ENCODE assay signal across 8 mouse cellular contexts in genomic region chr11:51615129-51615528, GRCm38 (mm10). TPM values are rescaled to one million over a fixed set of nuclear protein-coding genes. Genes with fewer than 3 reads are reported as not detected.
DNase-seq lines count a peak whose midpoint lies in the region; ATAC-seq lines count a peak whose summit lies in the region.

No protein-coding gene starts in this region.

- H3K9ac ChIP-seq in embryonic facial prominence, embryonic 11.5 days (replicated peaks; ENCODE audit: low read length) = peak overlapping the region; percentile 58
- H3K9ac ChIP-seq in hindbrain, embryonic 15.5 days = peak overlapping the region; percentile 42; the same call in 1 of the 2 replicates

- peaks cover 43% of the 10 kb centered on the region for H3K4me1 ChIP-seq in erythroblast, embryonic 14.5 days (ENCODE audit: control insufficient read depth)
- no peaks in the 10 kb centered on the region for H3K4me1 ChIP-seq in embryonic facial prominence, embryonic 11.5 days (ENCODE audit: control insufficient read depth, insufficient read depth, low read length)
- H3K4me1 ChIP-seq in hindbrain, embryonic 15.5 days (replicated peaks) = peaks cover 16% of the 10 kb centered on the region

- H3K36me3 ChIP-seq in erythroblast, embryonic 14.5 days (ENCODE audit: control insufficient read depth) = no peaks in the 10 kb centered on the region
- no peaks in the 10 kb centered on the region for H3K36me3 ChIP-seq in embryonic facial prominence, embryonic 11.5 days (replicated peaks; ENCODE audit: control insufficient read depth, insufficient read depth, low read depth, low read length)
- no peaks in the 10 kb centered on the region for H3K36me3 ChIP-seq in hindbrain, embryonic 15.5 days

- H3K9me3 ChIP-seq in erythroblast, embryonic 14.5 days (ENCODE audit: control insufficient read depth, low read length) = no peaks in the 10 kb centered on the region
- no peaks in the 10 kb centered on the region for H3K9me3 ChIP-seq in embryonic facial prominence, embryonic 11.5 days (replicated peaks; ENCODE audit: control insufficient read depth, low read length)
- no peaks in the 10 kb centered on the region for H3K9me3 ChIP-seq in hindbrain, embryonic 15.5 days

- DNase-seq in embryonic facial prominence, embryonic 11.5 days (ENCODE audit: low spot score) = no peak
- peak; percentile 49 for DNase-seq in lung, postnatal 10 days
- no peak for DNase-seq in thymus, postnatal 36 days
- DNase-seq in layer of hippocampus, postnatal 36 days = no peak

- no peak overlapping the region for H3K27ac ChIP-seq in embryonic facial prominence, embryonic 11.5 days (replicated peaks; ENCODE audit: low read depth, low read length)
- H3K27ac ChIP-seq in hindbrain, embryonic 15.5 days (replicated peaks) = 0 out of 2 replicates have a peak overlapping the region, but pooled peaks have one; percentile 6

- peak overlapping the region; percentile 69 for H3K4me3 ChIP-seq in erythroblast, embryonic 14.5 days (replicated peaks)
- peak overlapping the region; percentile 20; the same call in 1 of the 2 replicates for H3K4me3 ChIP-seq in embryonic facial prominence, embryonic 11.5 days (ENCODE audit: low read depth, low read length)
- peak overlapping the region; percentile 35 for H3K4me3 ChIP-seq in hindbrain, embryonic 15.5 days

- H3K4me2 ChIP-seq in embryonic facial prominence, embryonic 11.5 days (ENCODE audit: low read depth, low read length) = peak overlapping the region; percentile 47
- H3K4me2 ChIP-seq in hindbrain, embryonic 15.5 days = peak overlapping the region; percentile 60

- H3K27me3 ChIP-seq in erythroblast, embryonic 14.5 days (ENCODE audit: control insufficient read depth) = no peaks in the 10 kb centered on the region
- H3K27me3 ChIP-seq in embryonic facial prominence, embryonic 11.5 days (ENCODE audit: control insufficient read depth, insufficient read depth, low read length) = no peaks in the 10 kb centered on the region
- H3K27me3 ChIP-seq in hindbrain, embryonic 15.5 days = no peaks in the 10 kb centered on the region

- no peak for ATAC-seq in erythroblast, adult 5-6 weeks (replicated peaks; ENCODE audit: low FRiP score, poor library complexity, severe bottlenecking)
- no peak for ATAC-seq in embryonic facial prominence, embryonic 11.5 days (replicated peaks; ENCODE audit: insufficient number of reproducible peaks, low FRiP score, low TSS enrichment, low read depth)
- ATAC-seq in hindbrain, embryonic 15.5 days (ENCODE audit: low FRiP score, low read depth) = no peak
- ATAC-seq in cerebellum, adult (ENCODE audit: insufficient number of reproducible peaks, low FRiP score, low TSS enrichment) = no peak

- WGBS in embryonic facial prominence, embryonic 11.5 days = 42% methylated on average over 7 of the region's 7 CpGs
- 49% methylated on average over 7 of the region's 7 CpGs for WGBS in hindbrain, embryonic 15.5 days

RNA-seq across cellular contexts. Expression of gene Nhp2, which starts 4.4 kb away (rescaled TPM):
- polyA plus RNA-seq in erythroblast, embryonic 14.5 days (2012) = 7.4 and 8.9 TPM in 2 replicates
- 7.5 and 27.6 TPM in 2 replicates for total RNA-seq in erythroblast, adult 5-6 weeks (2015; ENCODE audit: low replicate concordance)
- 19.2 and 23.3 TPM in 2 replicates for total RNA-seq in erythroblast, adult 5-6 weeks (2017; ENCODE audit: low replicate concordance)
- polyA plus RNA-seq in embryonic facial prominence, embryonic 11.5 days (2014; fragmentation: Nextera tagmentation; extraction: Ambion mirVana) = 169 and 174 TPM in 2 replicates
- polyA plus RNA-seq in hindbrain, embryonic 15.5 days (2015; fragmentation: Nextera tagmentation; extraction: Ambion mirVana) = 105 TPM in 2 replicates
- 10 to 100 TPM; 41.8 to 45.5 TPM for total RNA-seq in layer of hippocampus, postnatal 36 days (2021)

RNA-seq across cellular contexts. Expression of gene Hnrnpab, which starts 8.5 kb away (rescaled TPM):
- polyA plus RNA-seq in erythroblast, embryonic 14.5 days (2012) = 59.0 and 82.9 TPM in 2 replicates
- 140 and 157 TPM in 2 replicates for total RNA-seq in erythroblast, adult 5-6 weeks (2015; ENCODE audit: low replicate concordance)
- 174 and 180 TPM in 2 replicates for total RNA-seq in erythroblast, adult 5-6 weeks (2017; ENCODE audit: low replicate concordance)
- polyA plus RNA-seq in embryonic facial prominence, embryonic 11.5 days (2014; fragmentation: Nextera tagmentation; extraction: Ambion mirVana) = 797 and 870 TPM in 2 replicates
- 322 and 330 TPM in 2 replicates for polyA plus RNA-seq in hindbrain, embryonic 15.5 days (2015; fragmentation: Nextera tagmentation; extraction: Ambion mirVana)
- 100 to 1,000 TPM; 147 to 154 TPM for total RNA-seq in layer of hippocampus, postnatal 36 days (2021)

RNA-seq across cellular contexts. Expression of gene Rmnd5b, which starts 20.6 kb away (rescaled TPM):
- 1.4 and 1.5 TPM in 2 replicates for polyA plus RNA-seq in erythroblast, embryonic 14.5 days (2012)
- 17.3 and 18.6 TPM in 2 replicates for total RNA-seq in erythroblast, adult 5-6 weeks (2015; ENCODE audit: low replicate concordance)
- 3.6 and 3.9 TPM in 2 replicates for total RNA-seq in erythroblast, adult 5-6 weeks (2017; ENCODE audit: low replicate concordance)
- 36.0 and 39.0 TPM in 2 replicates for polyA plus RNA-seq in embryonic facial prominence, embryonic 11.5 days (2014; fragmentation: Nextera tagmentation; extraction: Ambion mirVana)
- 74.2 and 79.6 TPM in 2 replicates for polyA plus RNA-seq in hindbrain, embryonic 15.5 days (2015; fragmentation: Nextera tagmentation; extraction: Ambion mirVana)
- total RNA-seq in layer of hippocampus, postnatal 36 days (2021) = 10 to 100 TPM; 60.0 to 62.6 TPM

RNA-seq across cellular contexts. Expression of gene Phykpl, which starts 30.6 kb away (rescaled TPM):
- polyA plus RNA-seq in erythroblast, embryonic 14.5 days (2012) = 0.62 and 0.69 TPM in 2 replicates
- total RNA-seq in erythroblast, adult 5-6 weeks (2015; ENCODE audit: low replicate concordance) = 1.3 and 2.1 TPM in 2 replicates
- total RNA-seq in erythroblast, adult 5-6 weeks (2017; ENCODE audit: low replicate concordance) = 3.1 and 5.2 TPM in 2 replicates
- polyA plus RNA-seq in embryonic facial prominence, embryonic 11.5 days (2014; fragmentation: Nextera tagmentation; extraction: Ambion mirVana) = 8.7 and 10.2 TPM in 2 replicates
- polyA plus RNA-seq in hindbrain, embryonic 15.5 days (2015; fragmentation: Nextera tagmentation; extraction: Ambion mirVana) = 9.7 and 11.4 TPM in 2 replicates
- total RNA-seq in layer of hippocampus, postnatal 36 days (2021) = 1 to 10 TPM; 7.9 to 9.5 TPM

RNA-seq across cellular contexts. Expression of gene N4bp3, which starts 35.5 kb away (rescaled TPM):
- 0.03 TPM in 2 replicates for polyA plus RNA-seq in erythroblast, embryonic 14.5 days (2012)
- total RNA-seq in erythroblast, adult 5-6 weeks (2015; ENCODE audit: low replicate concordance) = 1.0 TPM in 1 of 2 replicates, not detected in the other
- not detected in 2 replicates for total RNA-seq in erythroblast, adult 5-6 weeks (2017; ENCODE audit: low replicate concordance)
- 7.4 and 10.2 TPM in 2 replicates for polyA plus RNA-seq in embryonic facial prominence, embryonic 11.5 days (2014; fragmentation: Nextera tagmentation; extraction: Ambion mirVana)
- polyA plus RNA-seq in hindbrain, embryonic 15.5 days (2015; fragmentation: Nextera tagmentation; extraction: Ambion mirVana) = 25.8 and 29.8 TPM in 2 replicates
- total RNA-seq in layer of hippocampus, postnatal 36 days (2021) = 10 to 100 TPM; 12.4 to 12.6 TPM

Comparison
In these comparisons a context has a peak if more than half of its experiments do, and no peak if none do; other contexts are left out.
1. RNA of gene Nhp2, which starts 4.4 kb away (polyA plus RNA-seq): 169 to 174 TPM in embryonic facial prominence, embryonic 11.5 days and 105 TPM in hindbrain, embryonic 15.5 days; 7.4 to 8.9 TPM in erythroblast, embryonic 14.5 days; every median in the first group is over 10 times any median in the second.
2. RNA of gene Rmnd5b, which starts 20.6 kb away (polyA plus RNA-seq): 74.2 to 79.6 TPM in hindbrain, embryonic 15.5 days and 36.0 to 39.0 TPM in embryonic facial prominence, embryonic 11.5 days; 1.4 to 1.5 TPM in erythroblast, embryonic 14.5 days; every median in the first group is over 10 times any median in the second.
3. Peak in every context shown above with its lines, with median percentiles within 50 percentile points of each other: H3K4me3 ChIP-seq.